Mouse (Mus musculus): Measurements from ENCODE around the gene Arnt2.
A peak's percentile ranks its signal among the peaks of the same experiment; 100 is the strongest.

Arnt2 gene

GRCm38 (mm10) chr7:84293054-84293453 lies 116.9 kb downstream of the Arnt2 start:
- DNase-seq (ENCODE audit: low read depth, low spot score) = no peak

GRCm38 (mm10) chr7:84287226-84287587 lies 122.8 kb downstream of the Arnt2 start:
- DNase-seq (ENCODE audit: low read depth, low spot score) = no peak

DNA sequence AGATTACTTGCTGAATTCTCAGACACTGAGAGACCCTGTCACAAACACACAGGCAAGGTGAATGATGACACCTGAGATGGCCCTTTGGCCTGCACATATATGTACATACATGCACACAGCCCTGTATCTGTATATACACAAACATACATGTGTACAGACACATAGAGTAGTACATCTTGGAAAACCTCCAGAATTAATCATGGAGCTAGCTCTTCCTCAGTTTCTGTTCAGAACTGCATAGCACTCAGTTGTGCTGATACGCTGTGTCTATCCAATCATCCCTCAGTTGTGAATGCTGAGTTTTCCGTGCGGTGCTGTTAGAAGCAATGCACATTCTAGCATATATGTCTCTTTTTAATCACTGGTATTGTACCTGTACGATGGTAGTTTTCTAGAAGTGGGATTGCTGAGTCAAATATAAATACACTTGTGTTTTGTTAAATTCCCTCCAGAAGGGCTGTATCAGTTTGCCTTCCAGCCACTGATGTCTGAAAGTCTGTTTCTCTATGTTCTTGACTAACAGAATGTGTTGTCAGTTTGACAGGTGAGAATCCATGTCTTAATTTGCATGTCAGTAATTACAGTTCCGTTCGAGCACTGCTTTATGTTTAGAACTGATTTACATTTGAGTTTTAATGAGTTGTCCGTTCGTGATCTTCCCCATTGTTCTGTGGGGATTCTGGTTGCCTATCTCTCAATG lies 123.3 kb downstream of the Arnt2 start:
- DNase-seq (ENCODE audit: low read depth, low spot score) = no peak

DNA sequence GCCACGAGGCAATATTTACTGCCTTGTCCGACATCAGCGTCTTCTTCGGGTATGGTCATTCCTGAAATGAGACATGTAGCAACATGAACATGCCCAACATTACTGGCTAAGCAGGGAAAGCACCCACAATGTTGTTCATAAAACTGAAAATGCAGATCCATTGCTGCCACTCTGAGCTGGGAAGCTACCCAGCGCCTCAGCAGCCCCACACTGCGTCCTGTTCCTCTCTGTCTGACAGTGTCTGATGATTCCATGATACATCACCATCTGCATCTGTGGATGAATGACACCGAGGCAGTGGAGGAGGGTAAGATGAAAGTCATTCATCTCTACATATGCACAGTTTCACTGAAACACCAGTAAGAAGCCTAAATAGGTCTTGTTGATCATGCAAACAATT lies 124.2 kb downstream of the Arnt2 start:
- no peak for DNase-seq (ENCODE audit: low read depth, low spot score)

DNA sequence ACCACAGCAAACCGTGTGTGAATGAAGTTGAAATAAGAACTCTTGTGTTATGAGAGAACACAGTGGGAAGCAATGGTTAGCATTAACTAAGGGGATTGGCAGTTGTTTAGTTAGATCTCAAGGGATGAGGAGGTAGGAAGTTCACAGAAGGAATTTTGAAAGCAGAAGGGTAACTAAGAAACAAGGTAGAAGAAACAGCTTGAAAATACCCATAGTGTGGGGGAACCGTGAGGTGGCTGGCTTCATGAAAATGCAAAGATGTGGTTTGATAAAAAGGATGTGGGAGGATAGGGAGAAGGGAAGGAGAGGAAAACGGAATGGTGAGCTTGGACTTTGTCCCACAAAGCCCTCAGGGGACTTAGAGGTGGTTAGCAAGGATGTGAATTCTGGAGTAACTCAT lies 125.0 kb downstream of the Arnt2 start:
- DNase-seq (ENCODE audit: low read depth, low spot score) = no peak

GRCm38 (mm10) chr7:84282231-84282630 lies 127.7 kb downstream of the Arnt2 start:
- no peak for DNase-seq (ENCODE audit: low read depth, low spot score)

DNA sequence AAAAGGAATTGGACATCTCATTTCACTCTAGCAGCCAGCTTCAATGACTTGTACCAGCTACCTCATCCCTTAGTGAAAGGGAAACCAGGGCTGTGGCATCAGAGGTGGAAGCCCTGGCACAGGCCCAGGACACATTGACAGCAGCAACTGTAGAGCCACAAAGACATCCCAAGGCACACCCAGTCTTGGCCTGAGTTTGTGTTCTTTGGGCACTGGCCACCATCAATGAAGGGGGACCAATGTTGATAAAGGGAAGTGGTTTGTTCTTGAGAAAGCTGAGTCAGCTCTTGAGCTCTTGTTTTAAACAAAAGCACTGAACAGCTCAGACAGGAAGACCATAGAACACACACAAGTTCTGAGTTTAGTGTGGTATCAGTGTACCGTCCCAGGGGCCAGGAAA lies 130.7 kb downstream of the Arnt2 start:
- peak; percentile 61 for DNase-seq (ENCODE audit: low read depth, low spot score)

DNA sequence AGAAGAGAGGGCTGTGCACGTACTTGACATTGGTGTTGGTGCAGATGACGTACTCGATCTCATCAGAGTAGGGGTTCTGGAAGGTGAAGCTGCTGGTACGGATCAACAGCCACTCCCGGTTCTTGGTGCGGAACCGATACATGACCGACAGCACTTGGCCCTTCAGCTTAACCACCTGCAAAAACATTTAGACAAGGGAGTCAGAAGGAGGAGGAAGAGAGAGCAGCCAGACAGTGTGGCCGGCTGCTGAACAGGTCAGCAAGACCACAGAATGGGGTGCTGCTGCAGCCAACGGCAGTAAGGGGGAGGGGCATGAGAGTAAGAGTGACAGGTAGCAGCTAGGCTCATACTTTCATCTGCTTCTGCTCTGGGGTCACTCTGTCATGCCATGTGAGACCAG lies 134.7 kb downstream of the Arnt2 start:
- no peak for DNase-seq (ENCODE audit: low read depth, low spot score)

DNA sequence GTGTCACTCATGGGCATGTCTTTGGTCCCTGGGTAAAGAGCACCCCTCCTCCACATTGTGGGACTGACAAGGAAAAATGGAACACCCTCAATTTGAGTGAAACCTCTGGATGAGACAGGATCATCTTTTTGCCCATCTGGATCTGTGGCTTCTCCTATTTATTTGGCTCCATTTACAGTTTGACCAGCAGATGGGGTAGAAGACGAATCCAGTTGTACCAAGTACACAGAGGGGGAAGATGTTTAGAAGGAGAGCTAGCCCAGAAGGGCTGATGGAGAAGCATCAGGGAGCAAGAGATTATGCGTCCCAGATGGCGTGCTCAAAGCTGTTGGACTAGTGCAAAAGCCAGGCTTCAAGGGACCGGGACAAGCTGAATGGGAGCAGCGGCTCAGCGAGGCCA lies 136.0 kb downstream of the Arnt2 start:
- DNase-seq (ENCODE audit: low read depth, low spot score) = peak; percentile 61

- peak; percentile 90 for DNase-seq (ENCODE audit: low read depth, low spot score)
These were observed 137.7 kb downstream of the Arnt2 start for GRCm38 (mm10) chr7:84272206-84272818.

- DNase-seq (ENCODE audit: low read depth, low spot score) = no peak
These were observed 138.5 kb downstream of the Arnt2 start for GRCm38 (mm10) chr7:84271429-84271828.

DNA sequence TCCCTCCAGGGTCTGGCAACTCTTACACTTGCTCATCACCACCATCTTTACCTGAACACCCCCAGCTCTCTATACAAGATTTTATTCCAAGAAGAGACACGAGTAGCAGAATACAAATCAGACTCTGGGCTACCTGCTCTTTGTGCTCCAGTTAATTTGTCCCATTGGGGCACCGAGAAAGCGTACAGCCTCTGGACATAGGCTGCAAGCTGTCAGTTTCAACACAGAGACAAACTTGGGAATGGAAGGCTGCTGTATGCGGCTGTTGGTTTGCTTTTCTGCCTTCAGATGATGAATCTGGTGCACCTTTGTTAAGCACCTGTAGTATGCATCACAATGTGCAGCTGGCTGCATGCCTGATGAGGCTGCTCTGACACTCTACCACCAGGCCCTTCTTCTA lies 146.5 kb downstream of the Arnt2 start:
- no peak for DNase-seq (ENCODE audit: low read depth, low spot score)

DNA sequence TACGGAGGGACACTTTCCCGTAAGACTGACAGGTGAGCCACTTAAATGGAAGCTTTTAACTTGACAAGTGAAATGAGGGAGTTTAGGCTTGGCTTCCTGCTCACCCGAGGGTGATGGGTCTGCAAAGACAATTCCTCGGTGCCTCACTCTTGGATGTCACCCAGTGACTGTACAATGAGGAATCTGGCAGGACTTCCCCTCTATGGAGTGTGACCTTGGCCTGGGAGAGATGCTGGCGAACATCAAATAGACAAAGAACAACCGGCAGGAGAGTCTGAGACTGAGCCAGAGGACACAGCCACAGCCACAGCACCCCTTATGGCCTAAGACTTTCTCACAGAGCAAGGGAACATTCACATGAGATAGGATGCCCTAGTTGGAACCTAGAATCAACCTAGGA lies 148.6 kb downstream of the Arnt2 start:
- no peak for DNase-seq (ENCODE audit: low read depth, low spot score)

GRCm38 (mm10) chr7:84260401-84260800 lies 149.6 kb downstream of the Arnt2 start:
- DNase-seq (ENCODE audit: low read depth, low spot score) = no peak

DNA sequence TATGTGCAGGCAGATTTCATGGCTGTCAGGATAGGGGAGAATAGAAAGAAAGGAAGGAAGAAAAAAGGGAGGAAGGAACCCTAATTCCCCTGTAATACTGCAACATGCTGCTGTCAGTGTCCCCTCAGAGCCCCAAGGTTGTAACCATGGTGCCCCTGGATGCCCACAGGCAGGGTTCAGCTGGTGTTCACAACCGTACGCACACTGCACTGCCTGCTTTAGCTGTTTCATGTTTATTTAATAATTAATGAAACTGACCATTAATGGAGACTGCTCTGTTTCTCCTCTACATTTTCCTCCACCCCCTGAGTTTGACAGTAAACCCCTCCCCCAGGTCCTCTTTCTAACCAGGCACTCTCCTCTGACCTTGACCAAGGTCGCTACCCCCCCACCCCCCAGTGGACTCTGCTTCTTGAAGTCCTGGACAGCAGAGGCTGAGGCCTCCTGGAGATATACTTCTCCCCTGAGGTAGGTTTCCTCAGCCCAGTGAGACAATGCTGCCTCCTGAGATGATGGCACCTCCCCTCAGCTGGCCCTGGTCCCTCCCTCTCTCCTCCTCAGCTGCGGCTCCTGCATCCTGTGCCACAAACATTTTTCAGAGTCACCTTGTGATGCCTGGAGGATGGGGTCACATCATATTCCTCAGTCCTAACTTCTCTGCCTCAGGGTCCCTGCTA lies 150.5 kb downstream of the Arnt2 start:
- no peak for DNase-seq (ENCODE audit: low read depth, low spot score)

GRCm38 (mm10) chr7:84256661-84257060 lies 153.3 kb downstream of the Arnt2 start:
- no peak for DNase-seq (ENCODE audit: low read depth, low spot score)

DNA sequence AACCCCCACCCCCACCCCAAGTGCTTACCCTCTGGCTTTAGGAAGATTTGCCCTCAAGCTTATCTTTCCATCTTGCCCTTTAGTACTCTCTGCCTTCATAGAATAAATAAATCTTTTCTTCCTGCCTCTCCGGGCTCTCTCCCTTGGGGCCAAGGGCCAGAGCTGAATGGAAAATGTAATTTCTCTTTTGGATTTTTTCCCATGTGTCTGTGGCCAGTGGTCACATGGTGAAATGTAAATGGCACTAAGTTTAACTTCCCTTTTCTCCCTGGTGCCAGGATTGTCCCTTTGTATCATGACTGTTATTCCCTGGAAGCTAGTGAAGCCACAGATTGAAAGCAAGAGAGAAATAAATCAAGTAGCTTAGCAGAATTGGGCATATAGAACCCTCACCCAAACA lies 153.7 kb downstream of the Arnt2 start:
- DNase-seq (ENCODE audit: low read depth, low spot score) = peak; percentile 29

GRCm38 (mm10) chr7:84254916-84255315 lies 155.1 kb downstream of the Arnt2 start:
- DNase-seq (ENCODE audit: low read depth, low spot score) = no peak

- DNase-seq (ENCODE audit: low read depth, low spot score) = no peak
These were observed 155.7 kb downstream of the Arnt2 start for GRCm38 (mm10) chr7:84254311-84254710.

- DNase-seq (ENCODE audit: low read depth, low spot score) = no peak
These were observed 158.3 kb downstream of the Arnt2 start for GRCm38 (mm10) chr7:84251667-84252066.

DNA sequence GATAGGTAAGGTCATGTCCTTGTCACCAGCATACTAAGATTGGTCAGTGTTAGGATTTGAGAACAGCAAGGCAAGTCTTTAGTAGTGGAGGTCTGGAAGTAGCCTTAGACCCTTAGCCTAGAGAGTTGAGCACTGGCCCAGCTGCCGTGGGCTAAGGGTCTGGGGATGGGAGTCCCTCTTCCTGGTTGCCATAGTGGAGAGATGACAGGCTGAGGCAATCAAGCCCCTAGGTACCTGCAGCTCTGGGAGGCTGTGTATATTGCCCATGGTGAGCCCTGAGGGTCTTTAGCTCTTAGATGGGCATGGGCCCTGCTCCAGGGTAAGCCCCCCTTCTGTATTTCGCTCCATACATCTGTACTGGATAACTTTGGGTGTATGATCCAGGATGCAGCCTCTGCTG lies 159.2 kb downstream of the Arnt2 start:
- no peak for DNase-seq (ENCODE audit: low read depth, low spot score)

- DNase-seq (ENCODE audit: low read depth, low spot score) = no peak
These were observed 160.0 kb downstream of the Arnt2 start for GRCm38 (mm10) chr7:84249951-84250350.

- no peak for DNase-seq (ENCODE audit: low read depth, low spot score)
These were observed 160.6 kb downstream of the Arnt2 start for GRCm38 (mm10) chr7:84249381-84249780.
